ENCODE assay signal across 17 mouse cellular contexts in genomic region chr7:24196961-24197360, GRCm38 (mm10). TPM values are rescaled to one million over a fixed set of nuclear protein-coding genes. Genes with fewer than 3 reads are reported as not detected.
"Had no signal": no experiment of that assay in that cellular context is flagged by ENCODE, and none has a peak within 500 bp of the region (broad histone marks: within the 10 kb centered on the region; RNA-seq: fewer than 3 reads in every experiment).

No protein-coding gene starts in this region.

- H3K4me1 ChIP-seq: midbrain, embryonic 10.5 days; midbrain, embryonic 12.5 days; neural tube, embryonic 13.5 days; neural tube, embryonic 15.5 days; stomach, embryonic 15.5 days had no signal

- H3K9ac ChIP-seq: lung, embryonic 14.5 days; midbrain, embryonic 12.5 days; neural tube, embryonic 13.5 days; neural tube, embryonic 15.5 days; stomach, embryonic 15.5 days had no signal

- H3K27ac ChIP-seq: midbrain, embryonic 10.5 days; midbrain, embryonic 12.5 days; neural tube, embryonic 13.5 days; neural tube, embryonic 15.5 days; stomach, embryonic 15.5 days; stomach, postnatal 0 days had no signal

- DNase-seq: lung, adult 18-20 months; lung, embryonic 14.5 days; lung, postnatal 10 days; lung, postnatal 4 days; midbrain, embryonic 14.5 days; retina, postnatal 1 day; right cerebral cortex, postnatal 14 days; thymus, adult 2 months; thymus, postnatal 25 days; thymus, postnatal 4 days had no signal

- H3K4me3 ChIP-seq: midbrain, embryonic 10.5 days; midbrain, embryonic 12.5 days; myocyte; neural tube, embryonic 13.5 days; neural tube, embryonic 15.5 days; stomach, embryonic 15.5 days had no signal

- H3K27me3 ChIP-seq: midbrain, embryonic 12.5 days; neural tube, embryonic 13.5 days; neural tube, embryonic 15.5 days; stomach, embryonic 15.5 days had no signal

RNA-seq across cellular contexts. Expression of gene Zfp114, which starts 22.1 kb away (rescaled TPM):
- polyA plus RNA-seq: myocyte had no signal
